Mouse (Mus musculus) brain, adult 2 months (tissue): ENCODE data around the gene Purb.
A peak's percentile ranks its signal among the peaks of the same experiment; 100 is the strongest.
"Not testable (repeated sequence)": the region's sequence is repeated elsewhere in the genome, so short reads cannot be mapped to it uniquely, and the experiment has no call there.

Experiments
- DNase-seq: peaks from one replicate; pipeline ENCODE4 v3.0.0; 2011; ENCODE audit warnings: low read depth, low spot score

Gene Purb

GRCm38 (mm10) chr11:6484244-6484959, 8.7 kb upstream of the Purb start:
- DNase-seq: no peak

DNA sequence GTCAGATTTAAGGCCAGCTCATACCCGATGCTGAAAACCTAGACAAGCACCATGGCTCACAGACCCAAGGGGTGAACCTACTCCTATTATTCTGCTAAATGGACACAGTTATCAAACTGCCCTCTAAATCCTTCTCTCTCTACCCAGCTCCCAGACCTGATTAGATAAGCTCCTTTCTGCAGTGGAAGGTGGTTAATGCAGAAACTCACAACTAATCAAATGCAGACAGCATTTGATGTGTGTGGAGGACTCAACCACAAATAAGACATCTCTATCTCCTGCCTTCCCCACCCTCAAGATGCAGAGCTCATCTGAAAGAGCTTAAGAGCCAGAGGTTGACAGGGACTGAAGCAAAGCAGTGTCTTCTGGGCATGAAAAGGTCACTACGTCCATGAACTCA, 7.4 kb upstream of the Purb start:
- no peak for DNase-seq

- peak; percentile 92 for DNase-seq
These were observed 6.0 kb upstream of the Purb start for GRCm38 (mm10) chr11:6481669-6482185.

DNA sequence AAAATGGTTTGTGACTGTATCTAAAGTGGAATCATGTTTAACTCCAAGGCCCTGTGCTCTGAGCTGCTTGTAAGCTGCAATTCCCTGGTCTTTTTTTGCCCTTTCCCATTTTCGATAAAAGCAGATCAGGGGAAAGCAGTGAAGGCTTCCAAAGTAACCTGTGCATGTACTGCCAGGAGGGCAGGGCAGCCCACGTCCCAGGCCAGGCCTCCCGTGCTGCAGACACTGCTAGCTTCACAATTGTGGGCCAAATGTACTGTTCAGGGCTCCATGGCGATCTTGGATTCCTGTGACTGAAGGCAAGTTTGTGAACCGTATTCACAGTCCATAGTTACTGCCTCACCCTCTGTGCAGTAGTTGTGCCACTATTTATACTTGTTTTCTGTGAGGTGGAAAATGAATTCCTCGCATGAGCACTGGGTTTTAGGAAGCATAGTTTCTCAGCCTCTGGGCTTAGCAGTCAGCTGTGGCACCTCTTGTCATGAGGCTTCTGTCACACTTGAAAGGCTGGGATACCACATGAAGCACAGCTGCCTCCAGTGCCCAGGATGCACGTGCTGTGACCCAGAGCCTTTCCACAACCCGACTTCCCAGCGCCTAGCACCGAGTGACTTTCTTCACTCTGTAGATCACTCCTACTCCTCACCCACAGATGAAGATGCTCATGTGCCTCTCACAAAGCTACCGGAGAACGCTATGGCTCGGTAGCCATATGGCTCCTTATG, 5.1 kb upstream of the Purb start:
- DNase-seq: peak; percentile 48

GRCm38 (mm10) chr11:6480191-6480590, 4.5 kb upstream of the Purb start:
- peak; percentile 93 for DNase-seq

- no peak for DNase-seq
These were observed 3.5 kb upstream of the Purb start for GRCm38 (mm10) chr11:6479231-6479630.

DNA sequence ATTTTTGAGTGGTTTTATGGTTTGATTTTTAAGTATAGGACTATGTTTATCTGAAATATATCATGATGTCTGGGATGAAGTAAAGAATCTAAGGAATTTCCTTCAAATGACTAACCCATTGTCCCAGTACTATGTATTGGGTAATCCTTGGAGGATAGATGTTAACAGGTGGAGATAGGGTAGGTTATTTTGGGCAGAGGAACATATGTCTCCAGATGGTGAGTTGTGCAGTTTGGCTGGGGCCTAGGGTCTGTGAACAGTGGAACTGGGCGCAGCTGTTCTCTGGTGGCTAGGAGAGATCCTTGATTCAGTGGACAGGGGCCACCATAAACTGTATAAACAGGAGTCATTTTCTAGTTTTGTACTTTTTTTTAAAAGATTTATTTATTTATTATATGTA, 1.6 kb upstream of the Purb start:
- DNase-seq: no peak

GRCm38 (mm10) chr11:6476876-6477275, 1.2 kb upstream of the Purb start:
- DNase-seq: no peak

DNA sequence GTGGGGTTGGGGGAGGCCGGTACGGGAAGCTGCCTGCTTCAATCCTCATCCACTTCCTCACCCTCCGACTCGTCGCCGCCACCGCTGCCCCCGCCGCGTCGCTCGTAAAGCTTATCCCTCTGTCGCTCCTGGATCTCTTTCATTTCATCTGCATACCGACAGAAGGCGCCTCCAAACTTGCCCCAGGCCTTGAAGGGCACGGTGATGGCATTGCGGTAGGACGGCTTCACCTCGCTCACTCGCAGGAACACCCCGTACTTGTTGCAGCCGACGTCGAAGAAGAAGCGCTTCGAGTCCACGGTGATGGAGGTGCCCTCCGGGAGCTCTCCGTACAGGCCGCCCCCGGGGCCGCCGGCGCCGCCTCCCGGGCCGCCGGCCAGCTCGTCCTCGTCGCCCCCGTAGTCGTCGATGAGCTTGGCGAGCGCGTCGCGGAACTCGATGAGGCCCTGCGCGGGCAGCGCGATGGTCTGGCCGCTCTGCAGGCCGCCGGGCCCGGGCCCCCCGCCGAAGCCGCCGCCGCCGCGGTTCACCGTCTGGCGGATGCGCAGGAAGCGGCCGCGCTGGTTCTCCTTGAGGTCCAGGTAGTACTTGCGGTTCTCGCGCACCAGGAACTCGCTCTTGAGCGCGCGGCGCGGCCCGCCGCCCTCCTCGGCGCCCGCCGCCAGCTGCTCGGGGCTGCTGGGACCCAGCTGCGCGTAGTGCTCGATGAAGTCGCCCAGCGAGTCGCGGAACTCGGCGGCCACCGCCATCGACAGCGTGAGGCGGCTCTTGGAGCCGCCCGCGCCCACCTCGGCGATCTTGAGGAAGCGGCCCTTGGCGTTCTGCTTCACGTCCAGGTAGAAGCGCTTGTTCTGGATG, 614 bp downstream of the Purb start:
- DNase-seq: peak; percentile 67

DNA sequence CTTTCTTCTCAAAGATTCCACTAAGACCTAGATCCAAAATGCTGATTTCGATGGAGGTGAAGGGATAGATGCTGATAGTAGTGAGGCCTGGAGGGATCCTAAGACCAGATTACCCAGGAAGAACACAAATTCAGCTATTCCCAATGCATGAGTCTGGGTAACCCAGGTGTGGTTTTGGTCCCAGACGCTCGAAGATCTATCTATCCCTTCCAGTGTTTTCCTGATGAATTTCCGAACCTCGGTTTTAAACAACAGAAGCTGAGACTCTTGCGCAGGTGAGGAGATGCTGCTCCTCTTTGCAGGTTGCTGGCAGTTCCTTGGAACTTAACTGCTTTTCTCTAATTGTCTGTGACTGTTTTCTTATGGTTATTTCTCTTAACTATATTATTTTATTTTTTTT, 1.3 kb downstream of the Purb start:
- no peak for DNase-seq

DNA sequence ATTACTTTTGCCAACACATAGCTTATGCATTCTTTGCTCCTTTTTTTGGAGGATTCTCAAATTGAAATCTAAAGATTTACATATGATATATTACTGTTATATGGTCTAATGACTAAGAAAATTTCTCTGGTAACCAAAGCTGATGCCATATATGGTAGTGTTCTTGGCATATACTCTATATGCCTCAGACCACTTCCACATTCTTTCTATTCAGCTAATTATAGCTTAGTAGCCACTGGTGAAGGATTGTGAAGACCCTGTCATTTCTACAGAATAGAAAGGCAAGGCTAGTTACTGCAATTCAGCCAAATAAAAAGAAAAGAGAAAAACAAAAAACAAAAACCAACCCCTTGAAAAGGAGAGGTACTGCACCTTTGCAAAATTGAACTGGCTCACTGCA, 3.6 kb downstream of the Purb start:
- no peak for DNase-seq

GRCm38 (mm10) chr11:6471493-6471892, 4.2 kb downstream of the Purb start:
- DNase-seq: no peak

DNA sequence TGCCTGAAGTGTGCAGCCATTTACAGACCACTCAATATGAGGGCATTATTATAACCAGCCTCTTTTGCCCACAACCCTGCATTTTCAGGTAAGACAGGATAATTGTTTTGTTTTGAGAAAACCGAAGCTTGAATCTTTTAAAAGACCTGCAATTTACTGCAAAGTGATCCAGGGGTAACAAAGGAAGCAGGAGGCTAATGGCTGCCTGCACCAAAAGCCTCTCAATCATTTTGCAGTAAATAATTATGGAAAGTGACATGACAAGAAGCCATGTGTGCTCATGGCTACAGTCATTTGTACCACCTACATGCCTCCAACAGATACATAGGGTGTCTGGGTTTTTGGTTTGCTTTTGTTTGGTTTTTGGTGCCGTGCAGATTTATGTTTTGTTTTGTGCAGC, 4.7 kb downstream of the Purb start:
- no peak for DNase-seq

- DNase-seq: no peak
These were observed 7.2 kb downstream of the Purb start for GRCm38 (mm10) chr11:6468541-6468940.

- DNase-seq: peak; percentile 91
These were observed 10.6 kb downstream of the Purb start for GRCm38 (mm10) chr11:6465122-6465521.

DNA sequence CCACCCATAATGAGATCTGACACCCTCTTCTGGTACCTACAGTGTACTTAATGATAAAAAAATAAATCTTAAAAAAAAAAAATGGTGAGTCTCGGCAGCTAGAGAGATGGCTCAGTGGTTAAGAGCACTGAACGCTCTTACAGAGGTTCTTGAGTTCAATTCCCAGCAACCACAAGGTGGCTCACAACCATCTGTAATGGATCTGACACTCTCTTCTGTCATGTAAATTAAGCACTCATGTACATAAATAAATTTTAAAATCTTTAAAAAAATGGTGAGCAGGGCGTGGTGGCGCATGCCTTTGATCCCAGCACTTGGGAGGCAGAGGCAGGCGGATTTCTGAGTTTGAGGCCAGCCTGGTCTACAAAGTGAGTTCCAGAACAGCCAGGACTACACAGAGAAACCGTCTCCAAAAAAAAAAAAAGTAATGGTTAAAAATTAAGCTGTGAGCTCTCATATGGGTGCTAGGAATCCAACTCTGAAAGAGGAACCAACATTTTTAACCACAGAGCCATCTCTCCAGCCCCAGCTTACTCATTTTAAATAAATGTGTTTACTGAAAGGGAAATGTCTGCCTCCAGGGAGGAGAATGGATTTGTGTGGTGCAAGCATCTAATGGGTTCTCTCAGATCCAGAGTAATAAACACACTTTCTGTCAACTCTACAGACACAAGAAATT, 12.4 kb downstream of the Purb start:
- DNase-seq: no peak

DNA sequence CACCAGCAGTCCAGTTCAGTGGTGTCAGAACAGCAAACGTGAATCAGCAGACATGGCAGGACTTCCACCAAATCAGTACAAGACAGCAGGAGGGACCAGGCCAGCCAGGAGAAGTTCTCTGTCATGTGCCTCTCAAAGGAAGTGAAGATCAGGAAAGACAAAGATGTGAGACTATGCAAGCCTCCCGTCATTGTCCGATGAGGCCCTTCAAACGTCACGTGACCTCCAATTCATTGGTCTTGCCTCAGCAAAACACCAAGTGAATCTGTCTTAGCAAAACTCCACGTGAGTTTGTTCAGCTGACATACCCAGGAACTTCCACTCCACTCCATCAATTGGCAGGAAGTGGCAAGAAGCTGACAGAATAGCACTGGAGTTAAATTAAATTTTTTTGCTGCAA, 19.6 kb downstream of the Purb start:
- DNase-seq: no peak

DNA sequence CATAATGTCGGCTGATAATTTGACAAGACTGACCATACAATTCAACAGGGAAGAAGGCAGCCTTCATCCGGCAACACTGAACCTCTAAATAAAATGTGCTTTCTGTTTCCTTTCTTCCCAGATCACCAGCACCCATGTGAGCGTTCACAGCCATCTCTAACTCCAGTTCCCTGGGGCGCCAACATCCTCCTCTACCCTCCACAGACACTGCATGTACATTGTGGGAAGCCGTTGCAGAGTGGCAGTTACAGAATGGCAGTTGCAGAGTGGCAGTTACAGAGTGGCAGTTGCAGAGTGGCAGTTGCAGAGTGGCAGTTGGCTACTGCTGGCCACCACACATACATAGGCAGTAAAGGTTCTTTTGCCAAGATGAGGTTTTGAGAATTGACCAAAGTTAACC, 27.6 kb downstream of the Purb start:
- not testable (repeated sequence) for DNase-seq

GRCm38 (mm10) chr11:6447493-6447892, 28.2 kb downstream of the Purb start:
- no peak for DNase-seq

DNA sequence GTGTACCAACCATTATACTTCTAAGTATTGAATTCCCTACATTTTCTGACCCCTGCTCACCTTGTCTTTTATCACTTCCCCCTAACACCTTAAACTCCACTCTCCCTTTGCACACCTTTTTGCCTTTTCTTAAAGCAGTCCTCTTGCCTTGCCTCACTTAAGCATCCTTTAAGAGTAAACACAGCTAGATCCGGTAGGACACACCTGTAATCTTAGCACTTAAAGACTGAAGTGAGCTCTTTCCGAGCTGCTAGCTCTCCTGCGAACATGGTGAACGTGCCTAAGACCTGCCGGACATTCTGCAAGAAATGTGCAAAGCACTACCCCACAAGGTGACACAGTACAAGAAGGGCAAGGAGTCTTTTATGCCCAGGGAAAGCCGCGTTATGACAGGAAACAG, 29.8 kb downstream of the Purb start:
- no peak for DNase-seq

DNA sequence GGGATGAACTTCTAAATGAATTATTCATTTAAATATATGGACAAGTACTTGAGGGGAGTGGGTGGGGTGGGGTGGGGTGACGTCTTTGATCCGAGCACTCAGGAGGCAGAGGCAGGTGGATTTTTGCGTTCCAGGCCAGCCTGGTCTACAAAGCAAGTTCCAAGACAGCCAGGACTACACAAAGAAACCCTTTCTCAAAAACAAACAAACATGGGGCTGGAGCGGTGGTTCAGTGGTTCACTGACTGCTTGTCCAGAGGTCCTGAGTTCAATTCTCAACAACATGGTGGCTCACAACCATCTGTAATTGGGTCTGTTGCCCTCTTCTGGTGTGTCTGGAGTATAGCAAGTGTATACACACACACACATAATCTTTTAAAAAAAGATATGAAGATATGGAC, 30.3 kb downstream of the Purb start:
- DNase-seq: no peak
